Mouse (Mus musculus): ENCODE measurements around the gene Maco1. TPM values are rescaled to one million over a fixed set of nuclear protein-coding genes. Genes with fewer than 3 reads are reported as not detected.

Gene Maco1
- polyA plus RNA-seq, 1 experiment = 8.1 TPM

GRCm38 (mm10) chr4:134817706-134818105, 35.4 kb downstream of the Maco1 start:
- WGBS = 74% methylated on average over 4 of the region's 4 CpGs
- Histone ChIP-seq H3K36me3 (ENCODE audit: control insufficient read depth, insufficient read depth, low read length) (peaks cover 1% of the 10 kb centered on the region; the same call in 1 of the 2 replicates), H3K27ac (ENCODE audit: insufficient read depth, low read depth, low read length) (no peak overlapping the region)

GRCm38 (mm10) chr4:134814229-134814571, 38.9 kb downstream of the Maco1 start:
- H3K4me1 ChIP-seq (ENCODE audit: control insufficient read depth, insufficient read depth, insufficient read length, low read length) = peaks cover 9% of the 10 kb centered on the region
- 51% methylated on average over 4 of the region's 4 CpGs for WGBS
- peak overlapping the region; percentile 94 for H3K27ac ChIP-seq (ENCODE audit: insufficient read depth, low read depth, low read length)
- TF ChIP-seq CTCF (IDR thresholded peaks at IDR 0.05; ENCODE audit: extremely low read depth, insufficient read length, insufficient replicate concordance, low read depth, low read length) (no peak), POLR2A (IDR thresholded peaks at IDR 0.05; ENCODE audit: low read depth, low read length) (no peak)
- no peak overlapping the region for H3K4me3 ChIP-seq (ENCODE audit: low read depth, low read length)
- peaks cover 21% of the 10 kb centered on the region for H3K36me3 ChIP-seq (ENCODE audit: control insufficient read depth, insufficient read depth, low read length)
- H3K27me3 ChIP-seq (ENCODE audit: control insufficient read depth, insufficient read depth, low read length) = no peaks in the 10 kb centered on the region

More at GRCm38 (mm10) chr4:134817706-134818105, 35.4 kb downstream of the Maco1 start:
- Histone ChIP-seq H3K4me1 (ENCODE audit: control insufficient read depth, insufficient read depth, insufficient read length, low read length) (peaks cover 9% of the 10 kb centered on the region), H3K27me3 (ENCODE audit: control insufficient read depth, insufficient read depth, low read length) (no peaks in the 10 kb centered on the region), H3K4me3 (ENCODE audit: low read depth, low read length) (no peak overlapping the region)
- TF ChIP-seq CTCF (IDR thresholded peaks at IDR 0.05; ENCODE audit: extremely low read depth, insufficient read length, insufficient replicate concordance, low read depth, low read length) = no peak

GRCm38 (mm10) chr4:134813406-134814228, 39.5 kb downstream of the Maco1 start:
- 68% methylated on average over 17 of the region's 17 CpGs for WGBS
- Histone ChIP-seq H3K4me3 (ENCODE audit: low read depth, low read length) (no peak overlapping the region), H3K27me3 (ENCODE audit: control insufficient read depth, insufficient read depth, low read length) (no peaks in the 10 kb centered on the region), H3K27ac (ENCODE audit: insufficient read depth, low read depth, low read length) (peak overlapping the region; percentile 94), H3K36me3 (ENCODE audit: control insufficient read depth, insufficient read depth, low read length) (peaks cover 23% of the 10 kb centered on the region), H3K4me1 (ENCODE audit: control insufficient read depth, insufficient read depth, insufficient read length, low read length) (peaks cover 9% of the 10 kb centered on the region)
- TF ChIP-seq CTCF (IDR thresholded peaks at IDR 0.05; ENCODE audit: extremely low read depth, insufficient read length, insufficient replicate concordance, low read depth, low read length) (no peak), POLR2A (IDR thresholded peaks at IDR 0.05; ENCODE audit: low read depth, low read length) (no peak)

- H3K4me1 ChIP-seq (ENCODE audit: control insufficient read depth, insufficient read depth, insufficient read length, low read length) = peaks cover 19% of the 10 kb centered on the region
- peak overlapping the region; percentile 94 for H3K27ac ChIP-seq (ENCODE audit: insufficient read depth, low read depth, low read length)
- WGBS = 5% methylated on average over 5 of the region's 5 CpGs
- H3K27me3 ChIP-seq (ENCODE audit: control insufficient read depth, insufficient read depth, low read length) = no peaks in the 10 kb centered on the region
- H3K4me3 ChIP-seq (ENCODE audit: low read depth, low read length) = no peak overlapping the region
- H3K36me3 ChIP-seq (ENCODE audit: control insufficient read depth, insufficient read depth, low read length) = peaks cover 33% of the 10 kb centered on the region
- TF ChIP-seq CTCF (IDR thresholded peaks at IDR 0.05; ENCODE audit: extremely low read depth, insufficient read length, insufficient replicate concordance, low read depth, low read length) (no peak), POLR2A (IDR thresholded peaks at IDR 0.05; ENCODE audit: low read depth, low read length) (no peak)
Measured at GRCm38 (mm10) chr4:134804765-134805164, 48.4 kb downstream of the Maco1 start.

- 78% methylated on average over 3 of the region's 3 CpGs for WGBS
- TF ChIP-seq POLR2A (IDR thresholded peaks at IDR 0.05; ENCODE audit: low read depth, low read length) (no peak), CTCF (IDR thresholded peaks at IDR 0.05; ENCODE audit: extremely low read depth, insufficient read length, insufficient replicate concordance, low read depth, low read length) (no peak)
- H3K27me3 ChIP-seq (ENCODE audit: control insufficient read depth, insufficient read depth, low read length) = no peaks in the 10 kb centered on the region
- H3K36me3 ChIP-seq (ENCODE audit: control insufficient read depth, insufficient read depth, low read length) = peaks cover 21% of the 10 kb centered on the region
- no peak overlapping the region for H3K27ac ChIP-seq (ENCODE audit: insufficient read depth, low read depth, low read length)
- peaks cover 23% of the 10 kb centered on the region for H3K4me1 ChIP-seq (ENCODE audit: control insufficient read depth, insufficient read depth, insufficient read length, low read length)
- no peak overlapping the region for H3K4me3 ChIP-seq (ENCODE audit: low read depth, low read length)
Measured at GRCm38 (mm10) chr4:134802765-134803164, 50.4 kb downstream of the Maco1 start.

- TF ChIP-seq CTCF (IDR thresholded peaks at IDR 0.05; ENCODE audit: extremely low read depth, insufficient read length, insufficient replicate concordance, low read depth, low read length) (no peak), POLR2A (IDR thresholded peaks at IDR 0.05; ENCODE audit: low read depth, low read length) (no peak)
- H3K27ac ChIP-seq (ENCODE audit: insufficient read depth, low read depth, low read length) = no peak overlapping the region
- no peaks in the 10 kb centered on the region for H3K27me3 ChIP-seq (ENCODE audit: control insufficient read depth, insufficient read depth, low read length)
- 89% methylated on average over 10 of the region's 10 CpGs for WGBS
- peaks cover 19% of the 10 kb centered on the region for H3K36me3 ChIP-seq (ENCODE audit: control insufficient read depth, insufficient read depth, low read length)
- H3K4me1 ChIP-seq (ENCODE audit: control insufficient read depth, insufficient read depth, insufficient read length, low read length) = peaks cover 24% of the 10 kb centered on the region
- H3K4me3 ChIP-seq (ENCODE audit: low read depth, low read length) = no peak overlapping the region
Measured at GRCm38 (mm10) chr4:134802155-134802554, 51.0 kb downstream of the Maco1 start.

- Histone ChIP-seq H3K27me3 (ENCODE audit: control insufficient read depth, insufficient read depth, low read length) (no peaks in the 10 kb centered on the region), H3K36me3 (ENCODE audit: control insufficient read depth, insufficient read depth, low read length) (peaks cover 9% of the 10 kb centered on the region), H3K27ac (ENCODE audit: insufficient read depth, low read depth, low read length) (no peak overlapping the region), H3K4me3 (ENCODE audit: low read depth, low read length) (no peak overlapping the region), H3K4me1 (ENCODE audit: control insufficient read depth, insufficient read depth, insufficient read length, low read length) (peaks cover 23% of the 10 kb centered on the region)
- TF ChIP-seq POLR2A (IDR thresholded peaks at IDR 0.05; ENCODE audit: low read depth, low read length) = no peak
- TF ChIP-seq CTCF (IDR thresholded peaks at IDR 0.05; ENCODE audit: extremely low read depth, insufficient read length, insufficient replicate concordance, low read depth, low read length) = no peak
- 88% methylated on average over 10 of the region's 10 CpGs for WGBS
Measured at GRCm38 (mm10) chr4:134800693-134801092, 52.5 kb downstream of the Maco1 start.
